Mouse (Mus musculus): ENCODE measurements around the gene Srek1ip1. TPM values are rescaled to one million over a fixed set of nuclear protein-coding genes. Genes with fewer than 3 reads are reported as not detected.

Srek1ip1 gene
- 20.1 TPM for polyA plus RNA-seq (2015; fragmentation: Illumina TruSeq; extraction: RNeasy Lipid Tissue Mini Kit (QIAGEN cat#74804); ENCODE audit: insufficient read depth, low replicate concordance)

GRCm38 (mm10) chr13:104792184-104792583 is at the start of gene Srek1ip1:
Srek1ip1 (plus strand) TSS chr13:104792484.

GRCm38 (mm10) chr13:104816635-104817571 is 24.6 kb downstream of the Srek1ip1 start, which contains the start of gene Cwc27:
Cwc27 (minus strand) TSS chr13:104817142.

GRCm38 (mm10) chr13:104863127-104863979 is 71.1 kb downstream of the Srek1ip1 start, which contains the start of gene Shisal2b:
Shisal2b (minus strand) TSS chr13:104863893.

Other genes starting within 250 kb of the Srek1ip1 start
- 24.4 TPM for gene Cwc27, start 24.7 kb downstream of the Srek1ip1 start, polyA plus RNA-seq (2015; fragmentation: Illumina TruSeq; extraction: RNeasy Lipid Tissue Mini Kit (QIAGEN cat#74804); ENCODE audit: insufficient read depth, low replicate concordance)
- not detected for gene Shisal2b, start 71.4 kb downstream of the Srek1ip1 start, polyA plus RNA-seq (2015; fragmentation: Illumina TruSeq; extraction: RNeasy Lipid Tissue Mini Kit (QIAGEN cat#74804); ENCODE audit: insufficient read depth, low replicate concordance)